ENCODE assay signal across 14 mouse cellular contexts in the genomic region with DNA sequence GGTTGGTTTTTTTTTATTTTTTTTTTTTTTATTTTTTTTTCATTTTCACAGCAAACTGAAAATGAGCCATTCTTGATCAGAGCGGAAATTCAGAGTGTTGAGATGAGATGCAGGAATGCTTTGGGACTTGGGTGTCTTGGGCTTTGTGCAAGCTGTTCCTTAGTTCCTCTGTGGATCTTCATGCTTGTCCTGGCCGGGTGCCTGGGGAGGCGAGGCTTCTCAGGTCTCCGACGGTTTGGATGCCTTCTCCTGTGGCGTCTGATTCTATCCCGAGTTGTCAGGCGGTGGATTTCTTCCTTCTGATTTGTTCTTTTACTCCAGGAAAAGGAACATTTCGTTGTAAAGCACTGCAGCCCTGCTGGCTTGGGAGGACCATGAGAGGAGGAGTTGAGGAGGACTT. TPM values are rescaled to one million over a fixed set of nuclear protein-coding genes. Genes with fewer than 3 reads are reported as not detected.
A peak's percentile ranks its signal among the peaks of the same experiment; 100 is the strongest.
DNase-seq lines count a peak whose midpoint lies in the region; ATAC-seq and TF ChIP-seq lines count a peak whose summit lies in the region.
"Had no signal": no experiment of that assay in that cellular context is flagged by ENCODE, and none has a peak within 500 bp of the region (broad histone marks: within the 10 kb centered on the region; RNA-seq: fewer than 3 reads in every experiment).

No protein-coding gene starts in this region.

- WGBS in forebrain, postnatal 0 days = 83% methylated on average over 9 of the region's 9 CpGs
- WGBS in forebrain, embryonic 10.5 days = 89% methylated on average over 9 of the region's 9 CpGs

- no peaks in the 10 kb centered on the region for H3K9me3 ChIP-seq in forebrain, postnatal 0 days (ENCODE audit: low read length)
- no peaks in the 10 kb centered on the region for H3K9me3 ChIP-seq in forebrain, embryonic 10.5 days
- H3K9me3 ChIP-seq: midbrain, embryonic 13.5 days had no signal

- no peaks in the 10 kb centered on the region for H3K4me1 ChIP-seq in forebrain, postnatal 0 days (ENCODE audit: insufficient read depth)
- peaks cover 20% of the 10 kb centered on the region for H3K4me1 ChIP-seq in forebrain, embryonic 10.5 days

- no peak overlapping the region for H3K27ac ChIP-seq in forebrain, postnatal 0 days (ENCODE audit: low read depth, low read length)
- no peak overlapping the region for H3K27ac ChIP-seq in forebrain, embryonic 10.5 days
- H3K27ac ChIP-seq: midbrain, embryonic 13.5 days had no signal

- no peak overlapping the region for H3K4me3 ChIP-seq in forebrain, postnatal 0 days (ENCODE audit: low read depth, low read length)
- no peak overlapping the region for H3K4me3 ChIP-seq in forebrain, embryonic 10.5 days
- H3K4me3 ChIP-seq: midbrain, embryonic 13.5 days had no signal

- H3K36me3 ChIP-seq in forebrain, postnatal 0 days (ENCODE audit: insufficient read depth) = no peaks in the 10 kb centered on the region
- H3K36me3 ChIP-seq in forebrain, embryonic 10.5 days (replicated peaks) = no peaks in the 10 kb centered on the region
- H3K36me3 ChIP-seq: midbrain, embryonic 13.5 days had no signal

- peak; percentile 42; the same call in 1 of the 2 replicates for ATAC-seq in forebrain, postnatal 0 days
- ATAC-seq: hindbrain, embryonic 16.5 days; midbrain, embryonic 13.5 days had no signal

- TF ChIP-seq CTCF in forebrain, postnatal 0 days (IDR thresholded peaks at IDR 0.05; ENCODE audit: low read depth) = no peak

- no peaks in the 10 kb centered on the region for H3K27me3 ChIP-seq in forebrain, postnatal 0 days (ENCODE audit: insufficient read depth, low read length)
- H3K27me3 ChIP-seq in forebrain, embryonic 10.5 days (ENCODE audit: poor library complexity, severe bottlenecking) = no peaks in the 10 kb centered on the region

- H3K4me2 ChIP-seq in forebrain, postnatal 0 days (ENCODE audit: low read depth) = no peak overlapping the region
- H3K4me2 ChIP-seq: midbrain, embryonic 13.5 days had no signal

- DNase-seq in forebrain, postnatal 0 days = peak; percentile 43
- no peak for DNase-seq in forebrain, embryonic 10.5 days (ENCODE audit: extremely low spot score, low spot score)
- peak; percentile 24 for DNase-seq in kidney, postnatal 10 days
- DNase-seq in kidney, adult 8-10 months = no peak
- peak; percentile 17 for DNase-seq in right cerebral cortex, adult 18-20 months
- DNase-seq in right cerebral cortex, postnatal 25 days = no peak
- peak; percentile 29 for DNase-seq in heart, postnatal 4 days
- DNase-seq in adrenal gland, adult (ENCODE audit: inconsistent age in 2 of 2, low spot score in 1 of 2) = no peak
- DNase-seq: cerebellum, adult 11 months; embryo, embryonic 11 days; kidney, adult 9 months; thymus, postnatal 14 days had no signal

- H3K9ac ChIP-seq in forebrain, postnatal 0 days = no peak overlapping the region
- H3K9ac ChIP-seq: midbrain, embryonic 13.5 days had no signal

RNA-seq across cellular contexts. Expression of gene Mgmt, which starts 51.7 kb away (rescaled TPM):
- total RNA-seq in forebrain, postnatal 0 days (2014; rRNA removed) = 0.29 and 0.31 TPM in 2 replicates
- 0.98 and 1.2 TPM in 2 replicates for polyA plus RNA-seq in forebrain, postnatal 0 days (2015; fragmentation: Nextera tagmentation; extraction: Ambion mirVana)
- polyA plus RNA-seq in forebrain, embryonic 10.5 days (2016; fragmentation: Nextera tagmentation; extraction: Ambion mirVana) = 4.1 and 4.6 TPM in 2 replicates
- 1 to 10 TPM; 4.6 to 5.2 TPM for total RNA-seq in heart, postnatal 4 days (2021)

Comparison
In these comparisons a context has a peak if more than half of its experiments do, and no peak if none do; other contexts are left out.
1. DNase-seq: peak in forebrain, postnatal 0 days (single experiment), kidney, postnatal 10 days (single experiment), right cerebral cortex, adult 18-20 months (single experiment) and heart, postnatal 4 days (single experiment); none in forebrain, embryonic 10.5 days (single experiment), kidney, adult 8-10 months (0 of 2), right cerebral cortex, postnatal 25 days (single experiment) and adrenal gland, adult (0 of 2).